Mouse (Mus musculus) E14TG2a.4 (cell line): Measurements from ENCODE around the gene Cpeb2.

Experiments used
- CTCF ChIP-seq: conservative IDR thresholded peaks from 2 replicates; pipeline ENCODE4 v1.5.1; 2014; ENCODE audit warnings: low read length
- POU5F1 ChIP-seq: IDR thresholded peaks from 2 replicates; pipeline ENCODE4 v1.6.1; 2014; ENCODE audit warnings: low read length, borderline replicate concordance

- no peak for TF ChIP-seq CTCF
- no peak for TF ChIP-seq POU5F1
Observed at GRCm38 (mm10) chr5:43279774-43280173, 46.8 kb downstream of the Cpeb2 start.
